Mouse (Mus musculus) erythroblast, embryonic 14.5 days (primary cell): ENCODE measurements around the gene Edc4. TPM values are rescaled to one million over a fixed set of nuclear protein-coding genes. Genes with fewer than 3 reads are reported as not detected.

Experiments used
- H3K27me3 ChIP-seq: 2 replicates; pipeline ENCODE4 v1.6.1; 2012; ENCODE audit warnings: inconsistent platforms; ENCODE audit not compliant: control insufficient read depth
- H3K36me3 ChIP-seq: 2 replicates; pipeline ENCODE4 v1.6.1; 2012; ENCODE audit warnings: mild to moderate bottlenecking, inconsistent platforms; ENCODE audit not compliant: control insufficient read depth
- H3K4me1 ChIP-seq: 2 replicates; pipeline ENCODE4 v1.6.1; 2012; ENCODE audit warnings: inconsistent platforms; ENCODE audit not compliant: control insufficient read depth
- H3K4me3 ChIP-seq: replicated peaks from 2 replicates; pipeline ENCODE3; 2012; ENCODE audit warnings: moderate library complexity, mild to moderate bottlenecking, inconsistent platforms
- H3K9me3 ChIP-seq: 2 replicates; pipeline ENCODE4 v1.6.1; 2012; ENCODE audit warnings: low read length, inconsistent platforms, mixed read lengths; ENCODE audit not compliant: control insufficient read depth
- GATA1 ChIP-seq: IDR thresholded peaks from 2 replicates; pipeline ENCODE4 v1.6.1; 2012; ENCODE audit warnings: low read length, inconsistent platforms, mixed read lengths
- TAL1 ChIP-seq: IDR thresholded peaks from 3 replicates; pipeline ENCODE4 v1.6.1; 2012; ENCODE audit warnings: low read length, inconsistent platforms, mixed read lengths
- polyA plus RNA-seq: library from polyadenylated mRNA; stranded (reverse); fragments of >175 nt; gene quantifications from 2 replicates; pipeline ENCODE4 v1.2.3, GENCODE M21; 2012

Edc4 gene
- polyA plus RNA-seq, 1 experiment = 1.3 TPM

DNA sequence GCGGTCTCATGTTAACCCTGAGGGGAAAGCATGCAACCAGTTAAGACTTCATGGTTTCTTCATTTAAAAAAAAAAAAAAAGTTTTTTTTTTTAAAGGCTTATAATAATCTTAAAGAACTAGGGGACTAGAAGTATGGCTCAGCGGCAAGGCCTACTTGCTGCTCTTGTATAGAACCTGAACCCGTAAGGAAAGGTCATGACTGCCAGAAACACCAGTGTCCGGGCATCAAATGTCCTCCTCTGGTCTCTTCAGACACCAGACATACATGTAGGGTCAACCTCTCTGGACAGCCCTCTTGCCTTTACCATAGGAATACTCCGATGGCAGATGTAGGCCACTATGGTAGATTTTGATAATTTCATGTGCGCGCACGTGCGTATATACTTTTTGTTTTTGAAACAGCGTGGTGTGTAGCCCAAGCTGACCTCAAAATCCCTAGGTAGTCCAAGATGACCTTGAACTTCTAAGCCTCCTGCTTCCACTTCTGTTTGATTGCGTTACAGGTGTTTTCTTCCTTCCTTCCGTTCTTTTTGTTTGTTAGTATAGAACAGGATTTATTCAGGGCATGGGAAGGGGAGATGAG, 28.4 kb upstream of the Edc4 start:
- H3K9me3 ChIP-seq = no peaks in the 10 kb centered on the region
- TF ChIP-seq TAL1 = no peak
- TF ChIP-seq GATA1 = no peak
- peaks cover 56% of the 10 kb centered on the region for H3K4me1 ChIP-seq
- no peaks in the 10 kb centered on the region for H3K27me3 ChIP-seq
- H3K4me3 ChIP-seq = peak overlapping the region; percentile 70
- peaks cover 40% of the 10 kb centered on the region for H3K36me3 ChIP-seq

DNA sequence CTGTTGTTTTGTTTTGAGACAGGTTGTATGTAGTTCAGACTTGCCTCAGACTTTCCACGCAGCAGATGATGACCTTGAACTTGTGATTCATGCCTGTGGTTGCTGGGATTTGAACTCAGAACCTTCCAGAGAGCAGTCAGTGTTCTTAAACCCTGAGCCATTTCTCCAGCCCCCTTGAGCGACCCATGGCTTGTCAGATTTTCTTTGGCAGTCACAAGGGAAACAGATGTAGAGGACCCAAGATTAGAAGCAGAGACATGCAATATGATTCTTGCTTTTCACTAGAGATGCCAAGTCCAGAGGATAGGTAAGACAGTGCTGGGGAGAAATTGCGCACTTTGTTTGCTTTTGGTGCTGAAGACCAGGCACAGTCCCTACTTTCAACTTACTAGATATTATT, 27.5 kb upstream of the Edc4 start, which contains the start of gene Cenpt:
Gene Cenpt (minus strand): TSS at position 101 of the 400 bp plus-strand sequence.
- peak within 1 kb of the TSS; percentile 70 for H3K4me3 ChIP-seq
- no peaks in the 10 kb centered on the region for H3K27me3 ChIP-seq
- H3K36me3 ChIP-seq = peaks cover 39% of the 10 kb centered on the region
- TF ChIP-seq GATA1 (no peak), TAL1 (no peak)
- H3K9me3 ChIP-seq = no peaks in the 10 kb centered on the region
- H3K4me1 ChIP-seq = peaks cover 63% of the 10 kb centered on the region

DNA sequence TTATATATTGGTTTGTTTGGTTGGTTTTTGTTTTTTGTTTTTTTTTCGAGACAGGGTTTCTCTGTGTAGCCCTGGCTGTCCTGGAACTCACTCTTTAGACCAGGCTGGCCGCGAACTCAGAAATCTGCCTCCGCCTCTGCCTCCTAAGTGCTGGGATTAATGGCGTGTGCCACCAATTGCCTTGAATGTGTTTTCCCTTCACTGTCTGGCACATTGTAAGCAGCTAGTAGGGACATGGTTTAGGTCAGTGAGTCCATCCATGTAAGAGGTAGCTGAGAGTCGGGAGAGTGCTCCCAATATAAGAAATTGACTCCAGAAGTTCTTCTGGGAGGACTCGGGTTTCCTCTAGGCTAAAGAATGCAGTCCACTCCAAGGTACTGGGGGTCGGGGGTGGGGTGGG, 26.4 kb upstream of the Edc4 start:
- Histone ChIP-seq H3K9me3 (no peaks in the 10 kb centered on the region), H3K4me3 (peak overlapping the region; percentile 90), H3K27me3 (no peaks in the 10 kb centered on the region), H3K4me1 (peaks cover 66% of the 10 kb centered on the region), H3K36me3 (peaks cover 36% of the 10 kb centered on the region)
- TF ChIP-seq TAL1 (no peak), GATA1 (no peak)

DNA sequence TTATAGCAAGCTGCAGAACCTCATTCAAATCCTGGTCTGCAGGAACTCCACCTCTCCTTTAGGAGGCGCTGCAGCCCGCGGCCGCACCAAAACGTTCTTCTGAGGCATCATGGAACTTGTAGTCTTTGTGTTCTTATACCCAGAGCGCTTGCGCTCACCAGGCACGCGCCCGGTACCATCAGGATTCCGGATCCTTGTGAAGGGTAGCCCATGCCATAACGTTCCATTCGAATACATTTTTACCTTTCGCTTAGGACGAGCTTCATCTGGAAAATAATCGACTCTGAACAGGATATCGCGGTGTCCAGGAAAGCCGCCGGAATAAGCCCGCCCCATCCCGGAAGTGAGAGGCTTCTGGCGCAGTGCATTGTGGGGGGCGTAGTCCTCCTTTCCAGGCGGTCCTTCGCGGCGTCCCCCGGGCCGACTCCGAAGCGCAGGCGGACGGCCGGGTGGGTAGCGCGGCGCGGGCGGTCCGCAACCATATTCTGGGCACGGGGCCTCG, 25.9 kb upstream of the Edc4 start, which contains the start of gene Thap11:
Gene Thap11 (plus strand): TSS at position 418 of the 502 bp plus-strand sequence.
- peaks cover 32% of the 10 kb centered on the region for H3K36me3 ChIP-seq
- H3K4me3 ChIP-seq = peak within 1 kb of the TSS; percentile 90
- TF ChIP-seq GATA1 (no peak), TAL1 (no peak)
- no peaks in the 10 kb centered on the region for H3K27me3 ChIP-seq
- no peaks in the 10 kb centered on the region for H3K9me3 ChIP-seq
- peaks cover 66% of the 10 kb centered on the region for H3K4me1 ChIP-seq

DNA sequence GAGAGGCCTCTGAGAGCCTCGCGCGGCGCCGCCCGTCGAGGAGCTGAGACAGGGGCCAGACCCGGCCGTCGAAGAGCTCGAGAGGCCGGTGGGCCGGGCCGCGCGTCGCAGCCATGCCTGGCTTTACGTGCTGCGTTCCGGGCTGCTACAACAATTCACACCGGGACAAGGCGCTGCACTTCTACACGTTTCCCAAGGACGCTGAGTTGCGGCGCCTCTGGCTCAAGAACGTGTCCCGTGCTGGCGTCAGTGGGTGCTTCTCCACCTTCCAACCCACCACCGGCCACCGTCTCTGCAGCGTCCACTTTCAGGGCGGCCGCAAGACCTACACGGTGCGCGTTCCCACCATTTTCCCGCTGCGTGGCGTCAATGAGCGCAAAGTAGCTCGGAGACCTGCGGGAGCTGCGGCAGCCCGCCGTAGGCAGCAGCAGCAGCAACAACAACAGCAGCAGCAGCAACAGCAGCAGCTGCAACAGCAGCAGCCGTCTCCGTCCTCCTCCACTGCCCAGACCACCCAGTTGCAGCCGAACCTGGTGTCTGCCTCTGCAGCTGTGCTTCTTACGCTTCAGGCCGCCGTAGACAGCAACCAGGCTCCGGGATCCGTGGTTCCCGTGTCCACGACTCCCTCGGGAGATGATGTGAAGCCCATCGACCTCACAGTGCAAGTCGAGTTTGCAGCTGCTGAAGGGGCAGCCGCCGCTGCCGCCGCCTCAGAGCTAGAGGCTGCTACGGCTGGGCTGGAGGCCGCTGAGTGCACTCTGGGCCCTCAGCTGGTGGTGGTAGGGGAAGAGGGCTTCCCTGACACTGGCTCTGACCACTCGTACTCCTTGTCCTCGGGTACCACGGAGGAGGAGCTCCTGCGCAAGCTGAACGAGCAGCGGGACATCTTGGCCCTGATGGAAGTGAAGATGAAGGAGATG, 25.2 kb upstream of the Edc4 start:
- TF ChIP-seq GATA1 = no peak
- no peak for TF ChIP-seq TAL1
- peaks cover 25% of the 10 kb centered on the region for H3K36me3 ChIP-seq
- H3K27me3 ChIP-seq = no peaks in the 10 kb centered on the region
- H3K4me3 ChIP-seq = peak overlapping the region; percentile 90
- H3K9me3 ChIP-seq = no peaks in the 10 kb centered on the region
- peaks cover 65% of the 10 kb centered on the region for H3K4me1 ChIP-seq

DNA sequence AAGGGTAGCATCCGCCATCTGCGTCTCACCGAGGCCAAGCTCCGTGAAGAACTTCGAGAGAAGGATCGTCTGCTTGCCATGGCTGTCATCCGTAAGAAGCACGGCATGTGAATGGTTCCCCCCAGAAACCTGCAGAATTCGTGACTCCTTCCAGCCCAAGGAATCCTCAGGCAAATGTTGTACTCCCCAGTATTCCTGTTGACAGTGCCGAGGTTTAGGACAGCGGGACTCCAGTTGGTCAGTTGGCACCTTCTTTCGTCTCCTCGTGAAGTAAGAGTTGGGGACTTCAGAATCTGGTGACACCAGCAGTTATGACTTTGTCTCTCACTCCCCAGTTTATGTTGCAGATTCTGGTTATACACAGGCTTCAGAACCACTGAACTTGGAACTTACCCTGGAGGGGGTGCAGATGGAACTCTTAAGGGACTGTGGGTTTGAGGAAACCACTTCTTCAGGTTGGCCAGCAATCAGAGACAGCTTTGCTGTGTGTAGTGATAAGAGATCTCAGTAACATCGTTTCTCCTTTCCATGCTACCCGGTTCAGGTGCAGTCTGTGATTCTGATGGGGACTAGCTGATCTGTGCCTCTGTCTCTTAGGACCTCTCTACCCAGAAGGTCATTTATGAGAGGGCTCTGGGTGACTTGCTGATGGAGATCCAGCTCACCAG, 24.4 kb upstream of the Edc4 start:
- no peak for TF ChIP-seq GATA1
- no peak for TF ChIP-seq TAL1
- H3K4me3 ChIP-seq = peak overlapping the region; percentile 90
- no peaks in the 10 kb centered on the region for H3K9me3 ChIP-seq
- peaks cover 68% of the 10 kb centered on the region for H3K4me1 ChIP-seq
- H3K27me3 ChIP-seq = no peaks in the 10 kb centered on the region
- peaks cover 23% of the 10 kb centered on the region for H3K36me3 ChIP-seq

DNA sequence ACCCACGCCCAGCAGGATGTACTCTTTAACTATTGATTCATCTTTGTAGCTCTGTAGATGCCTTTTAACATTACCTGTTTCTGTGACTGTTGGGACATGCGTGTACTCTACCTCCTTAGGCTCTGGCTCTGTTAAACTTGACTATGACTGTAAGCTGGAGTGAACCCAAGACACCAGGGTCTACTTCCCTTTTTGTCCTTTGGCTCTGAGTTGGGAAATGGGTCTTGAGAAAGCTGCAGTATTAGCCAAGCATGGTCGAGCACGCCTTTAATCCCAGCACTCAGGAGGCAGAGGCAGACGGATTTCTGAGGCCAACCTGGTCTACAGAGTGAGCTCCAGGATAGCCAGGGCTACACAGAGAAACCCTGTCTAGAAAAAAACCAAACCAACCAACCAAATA, 22.2 kb upstream of the Edc4 start:
- TF ChIP-seq GATA1 (no peak), TAL1 (no peak)
- Histone ChIP-seq H3K4me3 (peak overlapping the region; percentile 13), H3K27me3 (no peaks in the 10 kb centered on the region), H3K9me3 (no peaks in the 10 kb centered on the region), H3K36me3 (peaks cover 34% of the 10 kb centered on the region), H3K4me1 (peaks cover 80% of the 10 kb centered on the region)

DNA sequence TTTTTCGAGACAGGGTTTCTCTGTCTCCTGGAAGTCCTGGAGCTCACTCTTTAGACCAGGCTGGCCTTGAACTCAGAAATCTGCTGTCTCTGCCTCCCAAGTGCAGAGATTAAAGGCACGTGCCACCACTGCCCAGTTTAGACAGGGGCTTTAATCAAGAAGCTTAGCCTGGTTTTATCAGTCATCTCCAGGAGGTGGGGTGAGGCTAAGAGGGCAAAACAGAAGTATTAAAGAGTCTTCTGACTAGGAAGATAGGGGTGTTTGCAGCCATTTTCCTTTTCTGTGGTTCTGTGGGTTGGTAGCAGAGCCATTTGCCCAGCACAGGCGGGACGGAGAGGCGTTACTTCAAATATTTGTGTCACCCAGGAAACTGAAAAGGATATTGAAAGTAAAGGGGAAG, 21.4 kb upstream of the Edc4 start:
- no peaks in the 10 kb centered on the region for H3K27me3 ChIP-seq
- H3K36me3 ChIP-seq = peaks cover 43% of the 10 kb centered on the region
- peaks cover 87% of the 10 kb centered on the region for H3K4me1 ChIP-seq
- no peaks in the 10 kb centered on the region for H3K9me3 ChIP-seq
- TF ChIP-seq TAL1 (peak; percentile 66), GATA1 (peak; percentile 43; the same call in 1 of the 2 replicates)
- H3K4me3 ChIP-seq = peak overlapping the region; percentile 78
